Mouse (Mus musculus) testis, postnatal 10 days (tissue): Measurements from ENCODE around the gene Plekho1.
"Not testable (repeated sequence)": the region's sequence is repeated elsewhere in the genome, so short reads cannot be mapped to it uniquely, and the experiment has no call there.

Source experiments
- DNase-seq: peaks from one replicate; pipeline ENCODE4 v3.0.0; 2021; ENCODE audit warnings: low spot score

Gene Plekho1

DNA sequence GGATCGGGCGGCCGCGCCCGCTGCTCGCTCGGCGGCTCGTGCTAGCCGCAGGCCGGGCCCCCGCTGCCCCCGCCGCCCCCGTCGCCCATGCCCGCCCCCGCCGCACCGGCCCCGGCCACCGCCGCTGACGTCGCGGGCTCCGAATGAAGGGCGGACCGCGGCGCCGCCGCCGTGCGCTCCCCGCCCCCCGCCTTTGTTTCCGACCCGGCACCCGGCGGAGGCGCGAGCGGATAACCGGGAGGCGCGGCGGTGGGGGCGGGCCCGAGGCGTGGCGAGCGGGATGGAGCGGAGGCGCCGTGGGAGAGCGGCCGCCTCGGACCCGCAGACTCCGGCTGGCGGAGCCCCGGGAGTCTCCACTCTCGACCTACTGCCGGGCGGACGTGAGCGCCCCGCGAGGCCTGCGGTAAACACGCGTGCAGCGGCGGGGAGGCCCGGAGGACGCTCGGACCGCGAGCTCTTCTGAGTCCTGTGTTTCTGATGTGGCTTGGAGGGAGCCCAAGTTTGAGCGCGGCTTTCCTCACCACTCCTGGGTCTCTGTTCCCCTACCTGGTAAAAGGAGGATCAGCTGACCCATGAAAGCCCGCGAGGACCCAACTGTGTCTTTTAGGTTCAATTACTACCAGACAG lies at the start of gene Plekho1:
Gene Plekho1 (minus strand): TSS at position 200 of the 627 bp plus-strand sequence.
- peak; percentile 85 for DNase-seq

DNA sequence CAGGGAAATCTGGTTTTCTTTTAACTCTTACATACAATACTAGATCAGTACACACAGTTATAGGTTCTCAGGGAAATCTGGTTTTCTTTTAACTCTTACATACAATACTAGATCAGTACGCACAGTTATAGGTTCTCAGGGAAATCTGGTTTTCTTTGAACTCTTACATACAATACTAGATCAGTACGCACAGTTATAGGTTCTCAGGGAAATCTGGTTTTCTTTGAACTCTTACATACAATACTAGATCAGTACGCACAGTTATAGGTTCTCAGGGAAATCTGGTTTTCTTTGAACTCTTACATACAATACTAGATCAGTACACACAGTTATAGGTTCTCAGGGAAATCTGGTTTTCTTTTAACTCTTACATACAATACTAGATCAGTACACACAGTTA lies 48.8 kb upstream of the Plekho1 start:
- not testable (repeated sequence) for DNase-seq

DNA sequence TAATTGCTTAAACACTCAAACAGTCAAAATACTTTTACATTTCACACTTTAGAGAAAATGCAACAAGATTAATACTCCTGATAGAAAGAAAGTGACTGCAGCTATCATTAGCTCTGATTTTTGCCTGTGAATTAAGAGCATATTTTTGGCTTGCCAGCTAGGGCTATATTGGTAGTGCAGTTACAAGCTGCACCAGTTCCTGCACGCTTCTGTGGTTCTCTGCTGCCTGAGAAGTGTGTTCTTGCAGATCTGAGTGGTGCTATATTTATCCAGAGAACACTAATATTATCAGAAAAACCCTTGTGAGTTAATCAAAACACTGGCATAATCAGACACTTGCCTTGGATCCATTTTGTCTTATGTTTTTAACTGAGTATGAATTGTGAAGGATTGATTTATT lies 47.3 kb upstream of the Plekho1 start:
- DNase-seq: no peak

DNA sequence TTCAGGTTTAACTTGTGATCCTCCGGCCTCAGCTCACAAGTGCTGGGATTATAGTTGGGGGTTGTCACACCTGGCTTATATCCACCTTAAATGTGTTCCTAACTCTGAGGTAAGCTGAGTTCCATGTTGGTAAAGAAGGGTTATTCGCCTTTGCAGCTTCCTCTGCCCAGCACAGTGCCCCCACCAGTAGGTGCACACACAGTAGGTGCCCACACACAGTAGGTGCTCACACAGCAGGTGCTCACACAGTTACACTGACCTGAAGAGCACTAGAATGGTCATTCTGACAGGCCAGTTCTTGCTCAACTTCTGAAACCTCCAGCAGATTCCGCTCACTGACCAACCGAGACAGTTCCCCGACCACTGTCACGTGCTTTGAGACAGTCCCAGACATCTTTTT lies 45.3 kb upstream of the Plekho1 start:
- no peak for DNase-seq

DNA sequence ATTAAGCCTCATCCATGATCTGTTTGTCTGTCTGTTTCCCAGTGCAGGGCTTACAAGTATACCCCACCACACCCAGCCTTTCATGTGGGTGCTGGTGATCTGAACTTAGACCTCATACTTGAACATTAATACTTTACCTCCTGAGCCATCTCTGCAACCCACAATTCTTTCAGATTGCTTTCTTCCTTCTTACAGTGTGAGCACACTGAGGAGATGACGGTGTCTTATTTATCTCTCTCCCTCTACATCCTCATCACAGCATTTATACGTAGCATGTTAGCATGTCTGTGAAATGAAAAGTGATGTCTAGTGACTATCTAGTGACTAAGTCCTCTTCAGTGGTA lies 44.8 kb upstream of the Plekho1 start:
- no peak for DNase-seq

DNA sequence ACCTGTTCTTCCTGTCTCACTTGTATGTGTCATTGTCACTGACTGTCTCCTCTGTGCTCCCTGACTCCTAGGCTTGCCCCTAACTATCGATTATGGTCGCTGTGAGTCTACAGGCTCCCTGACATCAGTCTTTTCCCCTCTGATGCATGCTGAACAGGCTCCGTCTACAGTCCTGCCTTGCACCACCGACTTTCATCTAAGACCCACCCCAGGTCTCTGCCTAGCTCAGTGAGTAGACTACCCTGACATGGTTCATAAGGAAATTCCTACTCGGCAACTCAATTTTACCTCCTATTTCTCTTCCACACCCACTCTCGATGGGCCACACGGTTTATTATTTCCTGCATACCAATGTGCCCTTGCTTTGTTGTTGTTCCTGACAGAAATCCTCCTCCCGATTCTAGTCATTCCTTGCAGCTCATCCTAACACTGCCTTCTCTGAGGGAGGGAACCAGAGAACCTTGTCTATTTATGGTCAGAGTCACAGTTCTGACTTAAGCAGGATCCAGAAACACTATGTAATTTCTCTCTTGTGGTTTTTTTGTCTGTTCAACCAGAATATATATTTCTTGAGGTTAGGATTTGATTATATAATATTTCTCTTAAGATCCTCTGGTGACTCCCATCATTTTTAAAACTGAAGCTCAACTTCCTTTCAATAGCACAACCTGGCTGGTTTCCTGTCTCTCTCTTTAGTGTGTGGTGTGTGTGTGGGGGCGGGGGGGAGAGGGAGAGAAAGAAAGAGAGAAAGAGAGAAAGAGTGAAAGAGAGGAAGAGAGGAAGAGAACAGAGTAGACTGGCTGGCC lies 44.3 kb upstream of the Plekho1 start:
- DNase-seq: no peak

DNA sequence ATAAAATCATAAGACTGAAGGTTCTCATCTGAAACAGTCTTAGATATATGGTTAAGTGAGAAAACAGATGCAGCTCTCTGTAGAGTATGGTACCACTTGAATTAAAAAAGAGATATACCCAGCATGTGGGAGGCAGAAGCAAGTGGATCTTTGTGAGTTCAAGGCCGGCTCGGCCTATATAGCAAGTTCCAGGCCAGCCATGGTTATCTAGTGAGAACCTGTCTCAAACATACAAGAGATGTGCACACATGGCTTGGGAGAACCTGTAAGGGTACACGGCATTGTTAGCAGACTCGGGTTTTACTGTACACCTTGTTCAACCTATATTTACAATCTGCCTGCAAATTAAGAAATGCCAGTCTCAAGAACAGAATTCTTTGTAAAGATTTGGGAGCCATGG lies 43.0 kb upstream of the Plekho1 start:
- DNase-seq: no peak

DNA sequence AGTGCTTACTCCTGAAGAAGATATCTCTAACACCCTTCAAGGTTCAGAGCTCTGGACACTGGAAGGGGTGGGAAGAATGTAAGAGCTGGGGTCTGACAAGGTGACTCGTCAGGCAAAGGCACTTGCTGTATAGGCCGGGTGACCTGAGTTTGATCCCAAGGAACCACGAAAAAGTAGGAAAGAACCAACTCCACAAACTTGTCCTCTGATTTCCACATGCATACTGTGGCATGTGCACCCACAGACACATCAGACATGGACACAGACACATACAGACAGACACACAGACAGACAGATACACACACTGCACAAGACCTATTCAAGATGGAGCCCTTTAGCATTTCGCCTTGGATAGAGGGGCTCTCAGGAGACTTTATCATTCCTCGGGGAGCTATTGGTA lies 42.4 kb upstream of the Plekho1 start:
- no peak for DNase-seq

DNA sequence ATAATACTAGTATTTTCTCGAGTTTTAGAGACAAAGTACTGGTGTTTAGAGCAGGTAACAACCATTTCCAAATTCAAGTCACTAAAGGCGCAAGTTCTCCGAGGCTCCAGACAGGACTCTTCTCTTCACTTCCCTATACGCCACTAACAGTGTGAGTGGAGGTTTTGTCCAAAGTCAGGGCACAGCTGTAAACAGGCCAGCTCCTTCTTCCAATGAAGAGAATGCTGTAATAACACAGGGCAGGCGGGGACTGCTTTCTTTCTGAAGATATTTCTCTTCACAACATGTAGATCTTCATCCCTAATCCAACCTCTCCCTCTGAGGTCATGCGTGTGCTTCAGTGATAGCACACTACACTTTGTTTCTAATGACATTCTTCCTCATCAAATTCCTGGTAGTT lies 41.0 kb upstream of the Plekho1 start:
- DNase-seq: no peak

DNA sequence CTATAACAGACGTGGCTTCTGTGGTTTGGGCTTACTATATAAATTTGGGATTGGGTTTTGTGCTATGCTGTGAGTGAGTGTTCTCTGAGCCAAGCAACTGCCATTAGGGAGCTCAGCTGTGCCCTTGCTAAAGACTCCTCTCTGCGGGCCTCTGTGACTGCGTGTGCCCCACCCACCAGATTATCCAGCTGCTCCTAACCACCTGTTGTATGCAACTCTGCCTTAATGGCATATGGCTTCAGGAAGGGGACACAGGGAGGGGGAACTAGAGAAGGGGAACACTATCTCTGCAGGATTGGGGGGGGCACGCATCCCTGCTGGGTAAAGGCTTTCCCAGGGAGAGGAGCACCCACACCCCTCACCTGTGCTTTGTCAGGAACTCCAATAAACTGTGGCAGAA lies 37.2 kb upstream of the Plekho1 start:
- no peak for DNase-seq

DNA sequence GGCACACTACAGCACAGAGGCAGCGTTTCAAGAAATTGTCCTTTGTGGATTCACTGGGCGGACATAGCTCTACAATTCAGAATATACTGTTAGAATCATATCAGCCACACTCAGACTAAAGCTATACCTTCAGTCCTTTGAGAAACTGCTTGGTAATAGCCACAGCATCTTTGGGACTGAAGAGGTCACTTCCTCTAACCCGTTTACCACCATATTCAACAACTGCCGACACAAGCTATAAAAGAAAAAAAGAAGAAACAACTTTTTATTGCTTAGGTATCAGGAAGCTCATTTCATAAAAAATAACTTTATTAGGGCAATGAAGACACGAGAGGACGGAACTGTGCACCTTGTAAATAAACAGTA lies 36.8 kb upstream of the Plekho1 start:
- no peak for DNase-seq

DNA sequence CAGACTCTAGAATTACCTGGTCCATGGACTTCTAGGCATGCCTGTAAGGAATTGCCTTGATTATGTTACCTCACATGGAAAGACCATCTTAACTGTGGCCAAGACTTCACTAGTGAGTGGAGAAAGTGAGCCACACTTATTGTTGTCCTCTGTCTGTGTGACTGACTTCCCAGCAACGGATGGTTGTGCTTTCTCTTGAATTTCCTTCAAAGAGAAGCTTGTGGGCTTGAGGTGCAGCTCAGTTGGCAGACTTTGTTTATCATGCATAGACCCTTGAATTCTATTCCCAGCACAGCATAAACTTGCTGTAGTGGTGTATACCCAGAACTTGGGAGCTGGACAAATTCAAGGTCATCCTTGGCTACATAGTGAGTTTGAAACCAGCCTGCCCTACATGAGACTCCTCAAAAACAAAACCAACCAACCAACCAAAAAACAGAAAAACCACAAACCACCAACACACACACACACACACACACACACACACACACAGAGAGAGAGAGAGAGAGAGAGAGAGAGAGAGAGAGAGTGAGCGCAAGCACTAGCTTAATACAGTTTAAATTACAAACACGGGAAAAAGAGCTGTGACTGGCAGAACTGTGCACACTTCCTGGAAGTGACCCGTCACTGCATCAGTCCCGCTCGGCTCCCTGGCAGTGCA lies 36.3 kb upstream of the Plekho1 start:
- no peak for DNase-seq

DNA sequence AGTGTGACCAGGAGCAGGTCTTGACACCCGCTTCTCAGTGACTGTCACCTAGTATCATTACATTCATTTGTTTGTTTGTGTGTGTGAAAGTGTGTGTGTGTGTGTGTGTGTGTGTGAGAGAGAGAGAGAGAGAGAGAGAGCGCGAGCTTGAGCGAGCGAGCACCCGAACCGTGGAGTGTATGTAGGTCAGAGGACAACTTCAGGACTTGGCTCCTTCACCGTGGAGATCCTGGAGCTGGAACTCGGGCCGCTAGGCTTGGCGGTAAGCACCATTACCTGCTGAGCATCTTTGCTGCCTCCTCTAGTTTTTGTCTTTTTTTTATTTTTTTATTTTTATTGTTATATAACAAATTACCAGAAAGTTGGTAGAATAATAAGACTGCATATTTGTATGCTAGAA lies 34.0 kb upstream of the Plekho1 start:
- DNase-seq: no peak

DNA sequence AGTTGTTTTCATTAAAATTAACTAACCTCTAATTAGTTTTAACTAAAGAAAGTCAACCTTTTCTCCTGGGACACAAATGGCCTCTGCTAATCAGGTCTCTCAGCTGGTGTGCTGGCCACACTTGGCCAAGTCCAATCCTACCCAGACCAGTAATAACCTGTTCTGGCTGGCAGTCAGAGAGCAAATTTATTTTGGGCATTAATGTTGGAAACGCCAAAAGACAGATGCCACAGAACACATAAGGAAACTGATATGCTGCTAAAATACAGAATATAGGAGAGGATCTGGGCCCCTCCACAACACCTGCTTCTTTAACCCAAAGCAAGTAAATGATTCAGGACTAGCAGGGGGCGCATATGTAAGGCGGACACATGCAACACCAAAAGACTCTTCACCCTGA lies 33.5 kb upstream of the Plekho1 start:
- DNase-seq: no peak

DNA sequence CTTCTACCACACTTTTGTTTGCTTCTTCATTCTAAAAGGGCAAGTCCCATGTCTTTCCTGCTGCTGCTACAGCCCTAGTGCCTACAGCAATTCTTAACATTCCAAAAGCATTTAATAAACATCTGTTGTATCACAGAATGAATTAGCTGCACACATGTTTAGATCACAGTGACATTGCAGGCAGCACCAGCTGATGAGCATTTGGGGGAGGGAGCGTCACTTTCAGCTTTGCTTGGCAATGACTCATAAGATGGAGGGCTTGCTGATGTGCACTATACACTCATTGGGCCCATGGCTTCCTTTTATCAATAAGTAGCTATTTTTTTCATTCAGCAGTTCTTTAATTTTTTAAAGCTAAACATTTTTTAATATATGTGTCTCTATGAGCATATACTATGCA lies 32.1 kb upstream of the Plekho1 start:
- no peak for DNase-seq

DNA sequence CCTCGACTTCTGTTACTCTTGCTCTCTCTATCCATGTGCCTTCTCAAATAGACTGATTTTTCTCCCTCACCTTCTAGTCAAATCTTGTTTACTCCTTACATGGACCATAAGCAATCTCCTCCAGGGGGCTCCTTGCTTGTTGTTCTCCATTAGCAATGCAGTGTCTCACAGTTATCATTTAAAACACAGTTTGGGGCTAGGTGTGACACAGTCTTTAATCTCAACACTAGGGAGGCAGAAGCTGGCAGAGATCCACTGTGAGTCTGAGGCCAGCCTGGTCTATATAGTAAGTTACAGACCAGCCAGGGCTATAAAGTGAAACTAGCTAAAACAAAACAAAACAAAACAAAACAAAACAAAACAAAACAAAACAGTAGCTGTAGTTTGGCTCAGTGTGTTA lies 31.3 kb upstream of the Plekho1 start:
- no peak for DNase-seq

DNA sequence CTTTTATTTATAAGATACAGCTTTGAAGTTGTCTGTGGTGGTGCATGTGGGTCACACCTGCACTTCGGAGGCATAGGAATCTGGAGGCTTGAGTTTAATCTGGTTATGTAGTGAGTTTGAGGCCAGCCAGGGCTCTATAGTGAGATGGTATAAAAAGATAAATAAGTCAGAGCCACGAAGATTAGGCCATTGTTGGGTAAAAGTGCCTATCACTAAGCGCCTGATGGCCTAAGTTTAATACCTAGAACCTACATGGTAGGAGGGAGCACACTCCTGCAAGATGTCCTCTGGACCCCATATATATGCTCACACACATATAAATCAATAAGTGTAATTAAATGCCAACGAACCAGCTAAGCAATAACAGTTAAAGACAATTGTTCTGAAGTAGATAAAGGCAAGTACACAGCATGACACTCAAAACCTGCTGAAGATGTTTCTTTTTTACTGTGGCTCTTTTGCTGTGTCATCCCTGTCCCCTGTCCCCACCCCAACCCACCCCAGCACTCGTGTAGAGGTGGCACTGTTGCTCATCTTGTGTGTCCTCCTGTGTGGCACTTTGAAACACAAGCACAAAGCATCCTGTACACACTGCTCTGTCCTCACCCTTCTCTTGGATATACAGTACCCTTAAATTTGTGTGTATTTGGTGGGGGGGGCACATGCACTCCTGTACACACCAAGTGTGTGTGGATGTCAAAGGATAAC lies 25.8 kb upstream of the Plekho1 start:
- no peak for DNase-seq

DNA sequence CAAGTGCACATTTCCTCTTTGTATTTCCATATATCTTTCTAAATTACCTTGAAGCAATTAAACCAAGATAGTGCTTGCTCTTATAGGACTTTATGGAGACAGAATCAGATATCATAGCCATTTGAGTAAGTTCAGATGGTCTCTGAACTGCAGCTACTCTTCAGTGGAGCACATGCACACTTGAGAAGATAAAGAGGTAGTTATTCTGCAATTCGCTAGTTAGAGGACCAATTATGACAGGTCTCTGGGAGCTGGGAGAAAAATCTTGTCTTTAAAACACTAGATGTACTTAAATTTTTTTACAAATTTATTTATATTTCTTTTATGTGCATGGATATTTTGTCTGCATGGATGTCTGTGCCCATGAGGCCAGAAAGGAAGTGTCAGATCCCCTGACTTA lies 24.9 kb upstream of the Plekho1 start:
- DNase-seq: no peak

DNA sequence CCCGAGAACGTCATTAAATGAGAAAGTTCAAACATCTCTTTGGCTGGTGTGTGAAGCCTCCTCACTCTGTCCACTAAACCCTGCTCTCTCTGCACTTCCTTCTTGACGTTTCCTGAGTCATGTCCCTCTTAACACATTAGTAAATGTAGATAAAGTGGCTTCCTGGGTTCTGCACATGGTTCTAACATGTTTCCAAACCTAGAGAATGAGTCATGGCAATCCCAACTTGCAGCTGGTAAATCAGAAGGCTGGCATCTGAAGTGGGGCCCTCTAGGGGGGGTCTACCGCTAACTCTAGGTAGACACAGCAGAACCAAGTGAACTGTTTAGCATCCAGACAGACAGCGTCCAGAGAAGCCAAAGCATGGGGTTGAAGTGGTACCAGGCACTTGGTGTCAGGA lies 21.7 kb upstream of the Plekho1 start:
- no peak for DNase-seq

DNA sequence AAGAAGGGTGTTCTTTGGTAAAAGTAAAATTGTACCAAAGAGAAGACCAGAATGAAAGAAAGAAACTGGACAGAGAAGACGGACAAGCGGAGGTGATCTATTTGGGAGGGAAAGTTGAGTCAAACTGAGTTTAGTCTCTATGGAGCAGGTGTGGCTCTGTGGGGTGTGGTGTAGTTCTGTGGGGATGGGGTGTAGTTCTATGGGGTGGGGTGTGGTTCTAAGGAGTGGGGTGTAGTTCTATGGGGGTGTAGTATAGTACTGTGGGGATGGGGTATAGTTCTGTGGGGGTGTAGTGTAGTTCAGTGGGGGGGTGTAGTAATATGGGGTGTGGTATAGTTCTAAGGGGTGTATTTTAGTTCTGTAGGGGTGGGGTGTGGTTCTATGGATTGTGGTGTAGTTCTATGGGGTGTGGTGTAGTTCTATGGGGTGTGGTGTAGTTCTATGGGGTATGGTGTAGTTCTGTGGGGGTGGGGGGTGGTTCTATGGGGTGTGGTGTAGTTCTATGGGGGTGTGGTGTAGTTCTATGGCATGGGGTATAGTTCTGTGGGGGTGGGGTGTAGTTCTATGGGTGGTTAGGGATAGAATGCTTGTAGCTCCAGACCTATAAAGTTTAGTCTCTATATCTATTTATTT lies 20.6 kb upstream of the Plekho1 start:
- no peak for DNase-seq

DNA sequence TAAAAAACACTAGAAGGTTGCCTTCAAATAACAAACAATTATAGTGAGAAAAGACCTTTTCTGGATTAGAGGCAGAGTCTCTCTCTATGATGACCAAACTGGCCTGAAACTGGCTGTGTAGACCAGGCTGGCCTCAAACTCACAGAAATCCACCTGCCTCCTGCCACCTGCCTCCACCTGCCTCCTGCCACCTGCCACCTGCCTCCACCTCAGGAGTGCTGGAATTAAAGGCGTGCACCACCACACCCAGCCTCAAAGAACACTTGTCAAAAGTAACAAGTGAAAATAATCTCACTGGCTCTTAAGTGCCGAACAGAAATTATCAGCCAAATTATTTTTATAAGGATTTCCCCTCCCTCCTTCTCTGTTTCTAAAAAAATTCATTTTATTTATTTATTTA lies 19.9 kb upstream of the Plekho1 start:
- DNase-seq: no peak

DNA sequence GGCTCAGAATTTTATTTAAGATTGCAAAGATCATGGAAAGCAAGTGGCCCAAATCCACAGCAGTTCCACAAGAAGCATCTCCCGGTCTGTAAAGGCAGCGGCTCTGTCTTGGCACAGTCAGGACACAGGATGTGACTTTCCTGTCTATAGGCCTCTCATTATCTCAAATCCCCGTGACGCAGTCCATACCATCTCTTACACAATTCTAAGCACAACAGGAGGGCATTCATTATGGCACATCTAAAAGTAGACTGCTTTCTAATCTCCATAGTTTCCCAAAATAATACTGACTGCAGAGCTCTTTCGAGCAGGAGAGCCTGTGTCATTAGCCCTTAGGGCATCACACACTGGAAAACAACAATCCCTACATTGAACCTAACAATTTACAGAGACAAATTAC lies 17.0 kb upstream of the Plekho1 start:
- DNase-seq: no peak

DNA sequence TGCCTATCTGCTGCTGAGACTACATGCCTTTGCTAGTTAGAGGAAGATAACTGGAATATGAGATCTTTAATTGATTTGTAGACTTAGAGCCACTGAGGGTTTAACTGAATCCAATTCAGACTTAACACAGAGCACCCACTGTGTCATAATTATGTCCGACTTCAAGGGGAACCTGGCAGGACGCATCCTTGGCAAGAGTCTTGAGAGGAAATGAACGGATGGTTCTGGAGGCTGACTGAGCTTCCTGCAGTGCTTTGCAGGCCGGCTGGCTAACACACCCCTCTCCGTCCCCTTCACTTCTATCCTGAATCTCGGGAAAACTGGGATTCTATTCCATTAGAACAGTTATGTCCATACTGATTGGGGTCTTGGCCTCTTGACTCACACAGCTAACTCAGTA lies 12.7 kb upstream of the Plekho1 start:
- DNase-seq: no peak
